Mouse (Mus musculus) activated CD4-positive, CD25-positive, alpha-beta regulatory T cell (primary cell): ENCODE data around the gene Zdhhc16. TPM values are rescaled to one million over a fixed set of nuclear protein-coding genes. Genes with fewer than 3 reads are reported as not detected.

Experiments used
- polyA plus RNA-seq, 2 experiments: library from polyadenylated mRNA; unstranded; fragments of 100-300 nt; shearing (Covaris generic); gene quantifications; one replicate each; pipeline ENCODE4 v1.2.1; 2017

Gene Zdhhc16
- 10 to 100 TPM; 58.1 to 72.2 TPM for polyA plus RNA-seq

GRCm38 (mm10) chr19:41933179-41934086 lies at the start of gene Zdhhc16, which contains the start of gene Exosc1:
Zdhhc16 (plus strand) TSS chr19:41933480.
Exosc1 (minus strand) TSS chr19:41933423.

GRCm38 (mm10) chr19:41895460-41896318 lies 37.6 kb upstream of the Zdhhc16 start, which contains the start of gene Rrp12:
Rrp12 (minus strand) TSS chr19:41896173.

DNA sequence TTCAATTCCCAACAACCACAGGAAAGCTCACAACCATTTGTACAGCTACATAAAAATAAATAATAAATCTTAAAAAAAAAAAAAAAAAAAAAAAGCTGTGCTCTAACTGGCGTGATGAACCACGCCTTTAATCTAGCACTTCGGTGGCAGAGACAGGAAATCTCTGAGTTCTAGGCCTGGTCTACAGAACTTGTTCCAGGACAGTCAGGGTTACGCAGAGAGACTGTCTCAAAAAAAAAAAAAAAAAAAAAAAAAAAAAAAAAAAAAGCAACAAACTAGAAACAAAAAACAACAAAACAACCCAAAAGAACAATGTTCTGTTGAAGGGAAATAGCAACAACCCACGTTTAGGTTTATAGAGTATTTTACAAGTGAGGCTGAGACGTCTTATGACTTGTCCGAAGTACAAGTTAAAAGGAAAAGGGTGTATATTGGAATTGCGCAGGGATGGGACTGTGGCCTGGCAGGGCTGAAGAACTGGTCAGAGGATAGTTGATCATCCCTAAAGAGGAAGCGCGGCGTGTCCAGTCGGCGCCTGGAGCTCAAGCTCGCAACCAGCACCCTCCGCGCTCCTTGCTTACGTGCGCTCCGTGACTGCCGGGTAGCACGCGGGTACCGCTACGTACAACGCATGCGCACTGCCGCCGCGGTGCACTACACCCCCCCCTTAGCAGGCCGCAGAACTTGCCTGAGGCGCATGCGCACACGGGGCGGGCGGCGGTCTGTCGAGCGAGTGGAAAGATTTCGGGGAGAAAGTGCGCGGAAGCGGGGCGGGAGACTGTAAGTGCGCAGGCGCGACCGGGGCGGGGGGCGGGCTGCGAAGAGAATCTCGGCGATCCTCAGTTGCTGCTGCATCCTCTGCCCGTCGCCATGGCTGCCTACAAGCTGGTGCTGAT lies 21.9 kb upstream of the Zdhhc16 start, which contains the start of gene Pgam1:
Gene Pgam1 (plus strand): TSS at position 746 of the 896 bp plus-strand sequence.

DNA sequence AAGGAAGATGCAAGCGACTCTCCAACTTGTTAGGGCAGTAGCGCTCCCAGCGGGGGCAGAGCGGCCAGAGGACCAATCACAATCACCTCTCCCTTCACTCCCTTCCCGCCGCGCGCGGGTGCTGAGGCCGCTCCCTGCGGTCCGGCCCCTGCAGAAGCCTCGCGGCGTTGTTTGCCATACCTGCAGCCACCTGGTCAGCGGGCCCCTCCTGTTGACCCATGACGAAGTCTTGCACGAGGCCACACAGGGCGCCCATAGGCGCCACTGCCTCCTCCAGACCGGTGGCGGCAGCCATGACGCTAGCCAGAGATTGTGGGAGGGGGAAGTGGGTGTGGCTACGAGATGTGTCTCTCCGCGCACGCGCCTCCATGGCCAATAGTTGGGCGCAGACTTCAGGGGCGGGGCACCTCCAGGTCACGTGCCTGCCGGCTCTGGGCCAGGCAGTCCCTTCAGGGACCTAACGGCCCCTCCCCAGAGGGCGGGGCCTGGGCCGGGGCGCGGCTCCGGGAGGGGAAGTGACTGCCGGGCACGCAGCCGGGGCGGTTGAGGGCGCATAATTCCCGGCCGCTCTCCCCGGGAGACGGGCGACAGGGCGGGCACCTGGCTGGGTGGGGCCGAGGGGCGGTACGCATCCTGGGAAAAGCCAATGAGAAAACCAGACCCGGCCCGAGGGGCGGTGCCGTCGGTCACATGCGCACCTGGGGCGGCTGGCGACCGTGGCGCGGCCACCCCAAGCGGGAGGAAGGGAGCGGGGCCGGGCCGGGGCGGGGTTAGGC lies 47.7 kb downstream of the Zdhhc16 start, which contains the start of gene Mms19:
Gene Mms19 (minus strand): TSS at position 339 of the 776 bp plus-strand sequence.

DNA sequence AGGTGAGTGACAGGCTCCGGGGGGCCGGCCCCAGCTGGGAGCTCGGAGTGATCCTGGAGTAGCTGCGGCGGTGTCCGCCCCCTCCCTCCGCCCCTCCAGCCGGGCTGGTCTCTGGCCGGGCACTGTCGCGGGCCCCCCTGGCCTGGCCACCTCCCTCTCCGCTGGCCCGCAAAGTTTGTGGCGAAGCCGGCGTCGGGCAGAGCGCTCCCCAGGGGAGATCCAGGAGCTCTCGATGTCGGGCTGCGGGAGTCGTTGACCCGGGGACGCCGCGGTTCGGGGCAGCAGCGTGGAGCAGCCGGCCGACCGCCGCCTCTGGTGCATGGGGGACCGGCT lies 48.3 kb downstream of the Zdhhc16 start, which contains the start of gene Ubtd1:
Gene Ubtd1 (plus strand): TSS at position 169 of the 333 bp plus-strand sequence.

Other genes starting within 250 kb of the Zdhhc16 start
- gene Slit1, start 189.8 kb upstream of the Zdhhc16 start, polyA plus RNA-seq = under 1 TPM in 1 of 2 experiments, not detected in 1; 0.41 TPM
- gene Arhgap19, start 131.4 kb upstream of the Zdhhc16 start, polyA plus RNA-seq = 1 to 10 TPM; 4.3 to 4.6 TPM
- gene Frat1, start 103.5 kb upstream of the Zdhhc16 start, polyA plus RNA-seq = 1 to 10 TPM; 2.4 to 5.7 TPM
- 10 to 100 TPM; 12.9 to 29.2 TPM for gene Frat2, start 85.3 kb upstream of the Zdhhc16 start, polyA plus RNA-seq
- 10 to 100 TPM in 1 of 2 experiments, 1 to 10 TPM in 1; 8.1 to 10.2 TPM for gene Rrp12, start 37.3 kb upstream of the Zdhhc16 start, polyA plus RNA-seq
- gene Pgam1, start 21.6 kb upstream of the Zdhhc16 start, polyA plus RNA-seq = 100 to 1,000 TPM; 154 to 162 TPM
- gene Exosc1, start 57 bp upstream of the Zdhhc16 start, polyA plus RNA-seq = 10 to 100 TPM; 51.7 to 86.8 TPM
- 10 to 100 TPM; 64.2 to 75.5 TPM for gene Mms19, start 47.7 kb downstream of the Zdhhc16 start, polyA plus RNA-seq
- gene Ubtd1, start 48.3 kb downstream of the Zdhhc16 start, polyA plus RNA-seq = 1 to 10 TPM; 5.7 to 7.0 TPM
- not detected for gene Ankrd2, start 102.5 kb downstream of the Zdhhc16 start, polyA plus RNA-seq
- under 1 TPM; 0.27 to 0.43 TPM for gene Hoga1, start 112.1 kb downstream of the Zdhhc16 start, polyA plus RNA-seq
- gene 4933411K16Rik, start 118.8 kb downstream of the Zdhhc16 start, polyA plus RNA-seq = not detected
- 1 to 10 TPM in 1 of 2 experiments, under 1 TPM in 1; 0.70 to 1.3 TPM for gene Morn4, start 152.9 kb downstream of the Zdhhc16 start, polyA plus RNA-seq
- gene Pi4k2a, start 157.0 kb downstream of the Zdhhc16 start, polyA plus RNA-seq = 10 to 100 TPM; 26.9 to 36.4 TPM
- 1 to 10 TPM; 3.9 to 5.8 TPM for gene Avpi1, start 195.6 kb downstream of the Zdhhc16 start, polyA plus RNA-seq
- 10 to 100 TPM; 24.5 to 25.6 TPM for gene Marveld1, start 213.9 kb downstream of the Zdhhc16 start, polyA plus RNA-seq
- 10 to 100 TPM; 37.1 to 55.6 TPM for gene Zfyve27, start 230.5 kb downstream of the Zdhhc16 start, polyA plus RNA-seq